35 mouse cellular contexts compared by ENCODE assay signal in the genomic region with DNA sequence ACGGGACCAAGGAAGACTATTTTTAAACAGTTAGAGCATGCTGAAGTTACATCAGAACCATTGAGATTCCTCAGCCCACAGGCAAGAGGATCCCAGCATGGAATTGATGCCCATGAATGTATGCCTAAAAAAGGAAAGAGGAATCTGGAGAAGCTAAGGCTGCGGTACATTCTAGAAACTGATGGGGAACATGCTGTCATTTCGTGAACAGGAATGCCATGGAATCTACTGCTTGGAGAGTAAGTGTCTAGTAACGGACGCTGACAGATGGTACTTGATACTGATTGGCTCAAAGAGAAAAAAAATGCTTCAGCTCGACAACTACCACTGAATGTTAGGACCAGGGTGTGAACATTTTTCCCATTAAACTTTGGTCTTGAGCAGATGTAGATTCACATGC.
"Had no signal": no experiment of that assay in that cellular context is flagged by ENCODE, and none has a peak within 500 bp of the region (broad histone marks: within the 10 kb centered on the region; RNA-seq: fewer than 3 reads in every experiment).

No protein-coding gene starts in this region.

- H3K27ac ChIP-seq: heart, embryonic 13.5 days; heart, embryonic 15.5 days; hindbrain, embryonic 10.5 days; hindbrain, embryonic 12.5 days; hindbrain, embryonic 13.5 days; hindbrain, embryonic 14.5 days; hindbrain, embryonic 15.5 days; hindbrain, postnatal 0 days; intestine, embryonic 15.5 days; kidney, embryonic 15.5 days; kidney, postnatal 0 days; layer of hippocampus, adult 2 months; left cerebral cortex, adult 2 months had no signal

- H3K27me3 ChIP-seq: heart, embryonic 12.5 days; heart, embryonic 13.5 days; heart, embryonic 15.5 days; hindbrain, embryonic 12.5 days; hindbrain, embryonic 13.5 days; hindbrain, embryonic 15.5 days; intestine, embryonic 15.5 days; kidney, embryonic 15.5 days had no signal

- ATAC-seq: hindbrain, embryonic 16.5 days; hindbrain, postnatal 0 days; inflammation-experienced regulatory T-cells, adult 6 months; intestine, embryonic 15.5 days; intestine, embryonic 16.5 days; intestine, postnatal 0 days had no signal

- H3K9me3 ChIP-seq: heart, embryonic 13.5 days; heart, embryonic 15.5 days; hindbrain, embryonic 12.5 days; hindbrain, embryonic 13.5 days; hindbrain, embryonic 15.5 days; intestine, embryonic 15.5 days; kidney, embryonic 15.5 days had no signal

- DNase-seq: heart, postnatal 10 days; heart, postnatal 14 days; heart, postnatal 36 days; heart, postnatal 4 days; kidney, adult 11 months; kidney, adult 18-20 months; kidney, adult 2 months; kidney, adult 8-10 months; kidney, adult 9 months; kidney, postnatal 10 days; kidney, postnatal 14 days; kidney, postnatal 25 days; kidney, postnatal 36 days; kidney, postnatal 4 days; layer of hippocampus, adult 9-11 months; layer of hippocampus, postnatal 36 days had no signal

- H3K4me3 ChIP-seq: heart, embryonic 12.5 days; heart, embryonic 13.5 days; heart, embryonic 15.5 days; hindbrain, embryonic 10.5 days; hindbrain, embryonic 12.5 days; hindbrain, embryonic 13.5 days; hindbrain, embryonic 15.5 days; intestine, embryonic 15.5 days; kidney, embryonic 15.5 days; layer of hippocampus, adult 2 months; left cerebral cortex, adult 2 months had no signal

- H3K9ac ChIP-seq: heart, embryonic 12.5 days; heart, embryonic 13.5 days; heart, embryonic 15.5 days; hindbrain, embryonic 12.5 days; hindbrain, embryonic 13.5 days; hindbrain, embryonic 14.5 days; hindbrain, embryonic 15.5 days; intestine, embryonic 15.5 days; kidney, embryonic 15.5 days had no signal

- H3K36me3 ChIP-seq: heart, embryonic 12.5 days; heart, embryonic 13.5 days; heart, embryonic 15.5 days; hindbrain, embryonic 10.5 days; hindbrain, embryonic 12.5 days; hindbrain, embryonic 13.5 days; hindbrain, embryonic 15.5 days; intestine, embryonic 15.5 days; kidney, embryonic 15.5 days had no signal

- H3K4me2 ChIP-seq: heart, embryonic 11.5 days; heart, embryonic 12.5 days; heart, embryonic 13.5 days; heart, embryonic 15.5 days; hindbrain, embryonic 12.5 days; hindbrain, embryonic 13.5 days; hindbrain, embryonic 14.5 days; hindbrain, embryonic 15.5 days; intestine, embryonic 15.5 days; kidney, embryonic 15.5 days had no signal

- H3K4me1 ChIP-seq: heart, embryonic 12.5 days; heart, embryonic 13.5 days; heart, embryonic 15.5 days; hindbrain, embryonic 10.5 days; hindbrain, embryonic 12.5 days; hindbrain, embryonic 13.5 days; hindbrain, embryonic 15.5 days; intestine, embryonic 15.5 days; kidney, embryonic 15.5 days had no signal
